Mouse (Mus musculus): ENCODE data around the gene Psip1. TPM values are rescaled to one million over a fixed set of nuclear protein-coding genes. Genes with fewer than 3 reads are reported as not detected.
A peak's percentile ranks its signal among the peaks of the same experiment; 100 is the strongest.
"Not testable (repeated sequence)": the region's sequence is repeated elsewhere in the genome, so short reads cannot be mapped to it uniquely, and the experiment has no call there.

Gene Psip1
- 320 and 337 TPM in 2 replicates for polyA plus RNA-seq (2014; fragmentation: Nextera tagmentation; extraction: Ambion mirVana)

- Histone ChIP-seq H3K9ac (replicated peaks; ENCODE audit: low read depth, low read length) (peak within 1 kb of the TSS; percentile 93), H3K4me2 (ENCODE audit: low read depth, low read length) (peak within 1 kb of the TSS; percentile 73), H3K9me3 (ENCODE audit: control insufficient read depth, low read length) (no peaks in the 10 kb centered on the region), H3K36me3 (ENCODE audit: control insufficient read depth, insufficient read depth, low read length) (peaks cover 19% of the 10 kb centered on the region), H3K4me3 (ENCODE audit: low read depth, low read length) (peak within 1 kb of the TSS; percentile 74), H3K27ac (ENCODE audit: low read depth, low read length) (peak within 1 kb of the TSS; percentile 100), H3K27me3 (ENCODE audit: control insufficient read depth, insufficient read depth, low read length) (no peaks in the 10 kb centered on the region), H3K4me1 (ENCODE audit: control insufficient read depth, insufficient read depth, low read length) (peaks cover 18% of the 10 kb centered on the region)
- ATAC-seq (ENCODE audit: low read depth): peak; percentile 95
- under 1% methylated on average over 40 of the region's 86 CpGs for WGBS
These were observed at the start of gene Psip1 for GRCm38 (mm10) chr4:83486117-83486901. TSS of gene Psip1 (minus strand) at chr4:83486459.

DNA sequence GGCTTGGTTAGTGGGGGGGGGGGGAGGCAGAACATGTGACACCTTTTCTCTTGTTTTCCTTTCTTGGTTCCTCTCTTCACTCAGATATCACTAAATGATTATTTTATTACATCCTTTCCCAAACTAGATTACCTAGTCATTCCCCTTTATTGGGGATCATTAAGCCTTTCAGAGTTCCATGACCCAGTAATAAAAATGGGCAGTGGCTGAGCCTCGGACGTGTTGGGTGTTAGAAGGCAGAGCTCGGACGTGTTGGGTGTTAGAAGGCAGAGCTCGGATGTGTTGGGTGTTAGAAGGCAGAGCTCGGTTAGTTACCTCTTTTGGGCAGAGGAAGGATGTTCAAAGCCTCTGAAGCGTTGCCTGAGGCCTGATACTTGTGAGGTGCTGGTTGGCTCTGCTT, 47.8 kb upstream of the Psip1 start:
- H3K36me3 ChIP-seq (ENCODE audit: control insufficient read depth, insufficient read depth, low read length): no peaks in the 10 kb centered on the region
- no peak for ATAC-seq (ENCODE audit: low read depth)

DNA sequence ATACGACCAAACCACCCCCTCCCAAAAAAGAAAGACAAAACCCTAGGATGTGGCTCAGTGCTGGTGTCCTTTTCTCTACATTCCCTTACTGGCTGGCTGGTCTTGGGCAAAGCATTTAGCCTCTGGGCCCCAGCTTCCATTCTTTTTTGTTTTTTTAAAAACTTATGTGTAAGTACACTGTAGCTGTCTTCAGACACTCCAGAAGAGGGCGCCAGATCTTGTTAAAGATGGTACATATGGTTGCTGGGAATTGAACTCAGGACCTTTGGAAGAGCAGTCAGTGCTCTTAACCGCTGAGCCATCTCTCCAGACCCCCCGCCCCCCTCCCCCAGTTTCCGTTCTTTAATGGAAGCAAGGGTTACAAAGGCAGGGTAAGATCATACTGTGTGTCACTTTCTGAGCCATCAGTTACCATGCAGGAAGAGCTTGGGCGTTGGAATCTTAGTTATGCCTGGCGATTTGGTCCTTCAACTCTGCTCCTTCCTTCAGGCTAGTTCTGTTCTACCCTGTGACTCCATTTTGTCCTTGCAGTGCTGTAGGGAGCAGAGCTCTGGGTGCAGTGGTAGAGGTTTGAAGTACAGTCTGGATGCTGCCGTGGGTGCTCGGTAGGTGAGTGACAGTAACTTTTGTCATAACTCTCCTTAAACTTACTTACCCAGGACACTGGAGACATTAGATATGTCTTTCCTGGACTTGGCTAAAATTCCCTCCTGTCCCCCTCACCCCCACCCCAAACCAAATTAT, 47.1 kb upstream of the Psip1 start:
- no peak overlapping the region for H3K4me3 ChIP-seq (ENCODE audit: low read depth, low read length)
- H3K4me2 ChIP-seq (ENCODE audit: low read depth, low read length): no peak overlapping the region
- no peak overlapping the region for H3K27ac ChIP-seq (ENCODE audit: low read depth, low read length)
- H3K9me3 ChIP-seq (ENCODE audit: control insufficient read depth, low read length): no peaks in the 10 kb centered on the region
- H3K27me3 ChIP-seq (ENCODE audit: control insufficient read depth, insufficient read depth, low read length): no peaks in the 10 kb centered on the region
- ATAC-seq (ENCODE audit: low read depth): no peak
- WGBS: 59% methylated on average over 9 of the region's 9 CpGs
- H3K4me1 ChIP-seq (ENCODE audit: control insufficient read depth, insufficient read depth, low read length): no peaks in the 10 kb centered on the region
- H3K9ac ChIP-seq (replicated peaks; ENCODE audit: low read depth, low read length): no peak overlapping the region
- no peaks in the 10 kb centered on the region for H3K36me3 ChIP-seq (ENCODE audit: control insufficient read depth, insufficient read depth, low read length)

More for the DNA sequence above, 47.8 kb upstream of the Psip1 start:
- WGBS: 29% methylated on average over 7 of the region's 7 CpGs
- Histone ChIP-seq H3K9me3 (ENCODE audit: control insufficient read depth, low read length) (no peaks in the 10 kb centered on the region), H3K4me2 (ENCODE audit: low read depth, low read length) (no peak overlapping the region), H3K4me1 (ENCODE audit: control insufficient read depth, insufficient read depth, low read length) (no peaks in the 10 kb centered on the region), H3K4me3 (ENCODE audit: low read depth, low read length) (no peak overlapping the region), H3K9ac (replicated peaks; ENCODE audit: low read depth, low read length) (no peak overlapping the region), H3K27me3 (ENCODE audit: control insufficient read depth, insufficient read depth, low read length) (no peaks in the 10 kb centered on the region), H3K27ac (ENCODE audit: low read depth, low read length) (no peak overlapping the region)

DNA sequence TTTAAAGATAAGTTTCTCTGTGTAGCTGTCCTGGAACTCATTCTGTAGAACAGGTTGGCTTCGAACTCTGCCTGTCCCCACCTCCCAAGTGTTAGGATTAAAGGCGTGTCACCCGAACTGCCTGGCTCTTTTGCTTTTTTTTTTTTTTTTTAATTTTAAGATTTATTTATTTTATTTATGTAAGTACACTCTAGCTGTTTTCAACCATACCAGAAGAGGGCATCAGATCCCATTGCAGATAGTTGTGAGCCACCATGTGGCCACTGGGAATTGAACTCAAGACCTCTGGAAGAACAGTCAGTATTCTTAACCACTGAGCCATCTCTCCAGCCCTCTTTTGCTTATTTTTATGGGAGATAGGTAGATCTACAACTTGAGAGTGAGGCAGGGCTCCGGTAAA, 43.8 kb upstream of the Psip1 start:
- not testable (repeated sequence) for H3K27me3 ChIP-seq (ENCODE audit: control insufficient read depth, insufficient read depth, low read length); H3K36me3 ChIP-seq (ENCODE audit: control insufficient read depth, insufficient read depth, low read length); H3K4me1 ChIP-seq (ENCODE audit: control insufficient read depth, insufficient read depth, low read length); H3K27ac ChIP-seq (ENCODE audit: low read depth, low read length); H3K9ac ChIP-seq (replicated peaks; ENCODE audit: low read depth, low read length); H3K4me3 ChIP-seq (ENCODE audit: low read depth, low read length); H3K4me2 ChIP-seq (ENCODE audit: low read depth, low read length); ATAC-seq (ENCODE audit: low read depth); H3K9me3 ChIP-seq (ENCODE audit: control insufficient read depth, low read length)
- 84% methylated on average over 4 of the region's 4 CpGs for WGBS

DNA sequence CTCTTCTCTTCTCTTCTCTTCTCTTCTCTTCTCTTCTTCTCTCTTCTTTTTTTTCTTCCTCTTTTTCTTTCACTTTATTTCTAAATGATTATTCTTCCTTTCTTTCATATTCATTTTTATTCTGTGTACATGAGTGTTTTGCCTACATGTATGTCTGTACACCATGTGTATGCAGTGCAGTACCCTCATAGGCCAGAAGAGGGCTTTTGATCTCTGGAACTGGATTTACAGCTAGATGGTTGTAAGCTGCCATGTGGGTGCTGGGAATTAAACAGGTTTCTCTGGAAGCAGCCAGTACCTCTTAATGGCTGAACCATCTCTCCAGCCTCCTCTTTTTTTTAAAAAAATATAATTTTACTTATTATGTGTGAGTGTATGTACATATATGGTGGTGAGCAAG, 41.7 kb upstream of the Psip1 start:
- no peak overlapping the region for H3K4me3 ChIP-seq (ENCODE audit: low read depth, low read length)
- H3K36me3 ChIP-seq (ENCODE audit: control insufficient read depth, insufficient read depth, low read length): no peaks in the 10 kb centered on the region
- no peak overlapping the region for H3K4me2 ChIP-seq (ENCODE audit: low read depth, low read length)
- H3K27ac ChIP-seq (ENCODE audit: low read depth, low read length): no peak overlapping the region
- no peak for ATAC-seq (ENCODE audit: low read depth)
- H3K9ac ChIP-seq (replicated peaks; ENCODE audit: low read depth, low read length): no peak overlapping the region
- no peaks in the 10 kb centered on the region for H3K9me3 ChIP-seq (ENCODE audit: control insufficient read depth, low read length)
- 0 out of 2 replicates have a peak, but pooled peaks cover 2% of the 10 kb centered on the region for H3K4me1 ChIP-seq (ENCODE audit: control insufficient read depth, insufficient read depth, low read length)
- no peaks in the 10 kb centered on the region; the same call in 1 of the 2 replicates for H3K27me3 ChIP-seq (ENCODE audit: control insufficient read depth, insufficient read depth, low read length)

- no peak overlapping the region for H3K4me2 ChIP-seq (ENCODE audit: low read depth, low read length)
- H3K4me1 ChIP-seq (ENCODE audit: control insufficient read depth, insufficient read depth, low read length): 0 out of 2 replicates have a peak, but pooled peaks cover 2% of the 10 kb centered on the region
- no peaks in the 10 kb centered on the region for H3K9me3 ChIP-seq (ENCODE audit: control insufficient read depth, low read length)
- H3K27me3 ChIP-seq (ENCODE audit: control insufficient read depth, insufficient read depth, low read length): no peaks in the 10 kb centered on the region; the same call in 1 of the 2 replicates
- H3K4me3 ChIP-seq (ENCODE audit: low read depth, low read length): no peak overlapping the region
- no peak overlapping the region for H3K9ac ChIP-seq (replicated peaks; ENCODE audit: low read depth, low read length)
- ATAC-seq (ENCODE audit: low read depth): no peak
- WGBS: 60% methylated on average over 6 of the region's 6 CpGs
- H3K36me3 ChIP-seq (ENCODE audit: control insufficient read depth, insufficient read depth, low read length): no peaks in the 10 kb centered on the region
- no peak overlapping the region for H3K27ac ChIP-seq (ENCODE audit: low read depth, low read length)
These were observed 40.7 kb upstream of the Psip1 start for GRCm38 (mm10) chr4:83526988-83527334.

DNA sequence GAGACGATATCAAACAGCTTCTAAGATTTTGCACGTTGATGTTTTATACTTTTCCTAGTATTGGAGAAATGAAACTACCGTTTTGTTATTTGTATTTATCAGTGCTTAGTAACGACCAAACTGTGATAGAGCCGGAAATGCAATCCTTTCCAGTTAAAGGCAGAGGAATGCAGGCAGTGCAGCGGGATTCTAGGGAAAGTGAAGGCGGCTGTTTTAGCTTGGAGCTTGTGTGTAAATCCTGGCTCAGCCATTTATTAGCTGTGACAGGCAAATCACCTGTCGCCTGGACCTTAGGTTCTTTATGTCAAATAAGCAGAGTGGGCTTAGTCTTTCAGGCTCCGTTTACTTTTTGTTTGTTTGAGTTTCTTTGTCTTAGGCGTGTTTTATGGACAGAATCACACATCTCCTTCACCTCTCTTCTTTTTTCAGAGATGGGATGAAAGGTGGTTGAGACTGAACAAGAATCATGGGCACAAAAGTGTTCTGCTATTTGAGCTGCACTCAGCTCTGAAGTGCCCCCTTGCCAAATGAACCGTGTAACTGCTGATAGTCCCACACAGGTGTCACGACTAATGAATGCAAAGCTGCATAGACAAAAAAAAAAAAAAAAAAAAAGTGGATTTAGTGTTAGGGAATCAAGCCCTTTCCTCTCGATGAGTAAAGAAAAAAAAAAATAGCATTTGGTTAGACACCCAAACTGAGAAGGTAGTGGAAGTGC, 40.2 kb upstream of the Psip1 start:
- Histone ChIP-seq H3K4me2 (ENCODE audit: low read depth, low read length) (peak overlapping the region; percentile 75), H3K27me3 (ENCODE audit: control insufficient read depth, insufficient read depth, low read length) (no peaks in the 10 kb centered on the region; the same call in 1 of the 2 replicates), H3K36me3 (ENCODE audit: control insufficient read depth, insufficient read depth, low read length) (no peaks in the 10 kb centered on the region), H3K9me3 (ENCODE audit: control insufficient read depth, low read length) (no peaks in the 10 kb centered on the region), H3K4me1 (ENCODE audit: control insufficient read depth, insufficient read depth, low read length) (0 out of 2 replicates have a peak, but pooled peaks cover 2% of the 10 kb centered on the region), H3K9ac (replicated peaks; ENCODE audit: low read depth, low read length) (no peak overlapping the region), H3K27ac (ENCODE audit: low read depth, low read length) (no peak overlapping the region), H3K4me3 (ENCODE audit: low read depth, low read length) (peak overlapping the region; percentile 68)
- no peak for ATAC-seq (ENCODE audit: low read depth)
- WGBS: 4% methylated on average over 13 of the region's 13 CpGs

- peak; percentile 77 for ATAC-seq (ENCODE audit: low read depth)
- no peaks in the 10 kb centered on the region; the same call in 1 of the 2 replicates for H3K27me3 ChIP-seq (ENCODE audit: control insufficient read depth, insufficient read depth, low read length)
These were observed 39.4 kb upstream of the Psip1 start for GRCm38 (mm10) chr4:83525690-83526055.

More at GRCm38 (mm10) chr4:83525690-83526055, 39.4 kb upstream of the Psip1 start:
- H3K36me3 ChIP-seq (ENCODE audit: control insufficient read depth, insufficient read depth, low read length): no peaks in the 10 kb centered on the region
- H3K4me3 ChIP-seq (ENCODE audit: low read depth, low read length): peak overlapping the region; percentile 68
- peak overlapping the region; percentile 61 for H3K9ac ChIP-seq (replicated peaks; ENCODE audit: low read depth, low read length)
- peak overlapping the region; percentile 58 for H3K27ac ChIP-seq (ENCODE audit: low read depth, low read length)
- 0% methylated on average over 18 of the region's 18 CpGs for whole genome bisulfite sequencing
- no peaks in the 10 kb centered on the region for H3K9me3 ChIP-seq (ENCODE audit: control insufficient read depth, low read length)
- 0 out of 2 replicates have a peak, but pooled peaks cover 2% of the 10 kb centered on the region for H3K4me1 ChIP-seq (ENCODE audit: control insufficient read depth, insufficient read depth, low read length)
- H3K4me2 ChIP-seq (ENCODE audit: low read depth, low read length): peak overlapping the region; percentile 75
